Mouse (Mus musculus): ENCODE measurements around the gene Chrdl2. TPM values are rescaled to one million over a fixed set of nuclear protein-coding genes. Genes with fewer than 3 reads are reported as not detected.
A peak's percentile ranks its signal among the peaks of the same experiment; 100 is the strongest.
"Not testable (repeated sequence)": the region's sequence is repeated elsewhere in the genome, so short reads cannot be mapped to it uniquely, and the experiment has no call there.

Chrdl2 gene
- polyA plus RNA-seq (2014; fragmentation: Nextera tagmentation; extraction: Ambion mirVana), result 0.11 TPM in 1 of 2 replicates, not detected in the other

- peak; percentile 91 for DNase-seq (ENCODE audit: low spot score, missing footprints)
- Histone ChIP-seq H3K4me1 (ENCODE audit: control insufficient read depth, insufficient read depth, low read length) (no peaks in the 10 kb centered on the region), H3K27me3 (ENCODE audit: control insufficient read depth, insufficient read depth, low read length) (peaks cover 40% of the 10 kb centered on the region), H3K9me3 (ENCODE audit: control insufficient read depth, low read length) (no peaks in the 10 kb centered on the region), H3K36me3 (ENCODE audit: control insufficient read depth, insufficient read depth, low read length) (no peaks in the 10 kb centered on the region), H3K9ac (ENCODE audit: low read length) (peak within 1 kb of the TSS; percentile 56), H3K27ac (ENCODE audit: low read depth, low read length) (no peak within 1 kb of the TSS), H3K4me2 (peak within 1 kb of the TSS; percentile 87), H3K4me3 (ENCODE audit: low read depth, low read length) (peak within 1 kb of the TSS; percentile 45)
- peak; percentile 81 for ATAC-seq (ENCODE audit: low FRiP score)
- under 1% methylated on average over 31 of the region's 44 CpGs for WGBS
Observed at GRCm38 (mm10) chr7:100005790-100006189, at the start of gene Chrdl2. Gene Chrdl2 (plus strand): TSS chr7:100006172.

- ATAC-seq (ENCODE audit: low FRiP score), result no peak
- DNase-seq (ENCODE audit: low spot score, missing footprints), result peak; percentile 37
- 88% methylated on average over 12 of the region's 12 CpGs for WGBS
- Histone ChIP-seq H3K27ac (ENCODE audit: low read depth, low read length) (no peak overlapping the region), H3K9me3 (ENCODE audit: control insufficient read depth, low read length) (no peaks in the 10 kb centered on the region), H3K4me3 (ENCODE audit: low read depth, low read length) (no peak overlapping the region), H3K4me2 (no peak overlapping the region), H3K27me3 (ENCODE audit: control insufficient read depth, insufficient read depth, low read length) (no peaks in the 10 kb centered on the region), H3K36me3 (ENCODE audit: control insufficient read depth, insufficient read depth, low read length) (no peaks in the 10 kb centered on the region), H3K9ac (ENCODE audit: low read length) (no peak overlapping the region), H3K4me1 (ENCODE audit: control insufficient read depth, insufficient read depth, low read length) (no peaks in the 10 kb centered on the region)
Observed at GRCm38 (mm10) chr7:99957226-99957965, 48.6 kb upstream of the Chrdl2 start.

- H3K9ac ChIP-seq (ENCODE audit: low read length); H3K27ac ChIP-seq (ENCODE audit: low read depth, low read length); H3K9me3 ChIP-seq (ENCODE audit: control insufficient read depth, low read length); H3K4me1 ChIP-seq (ENCODE audit: control insufficient read depth, insufficient read depth, low read length); ATAC-seq (ENCODE audit: low FRiP score); H3K36me3 ChIP-seq (ENCODE audit: control insufficient read depth, insufficient read depth, low read length); H3K4me2 ChIP-seq; DNase-seq (ENCODE audit: low spot score, missing footprints); H3K27me3 ChIP-seq (ENCODE audit: control insufficient read depth, insufficient read depth, low read length); H3K4me3 ChIP-seq (ENCODE audit: low read depth, low read length): not testable (repeated sequence)
- 81% methylated on average over 2 of the region's 2 CpGs for WGBS
Observed at GRCm38 (mm10) chr7:99960571-99960970, 45.4 kb upstream of the Chrdl2 start.

GRCm38 (mm10) chr7:99961518-99961917, 44.5 kb upstream of the Chrdl2 start:
- Histone ChIP-seq H3K36me3 (ENCODE audit: control insufficient read depth, insufficient read depth, low read length) (no peaks in the 10 kb centered on the region), H3K9ac (ENCODE audit: low read length) (no peak overlapping the region), H3K27me3 (ENCODE audit: control insufficient read depth, insufficient read depth, low read length) (no peaks in the 10 kb centered on the region), H3K27ac (ENCODE audit: low read depth, low read length) (no peak overlapping the region), H3K4me2 (no peak overlapping the region), H3K4me1 (ENCODE audit: control insufficient read depth, insufficient read depth, low read length) (peaks cover 14% of the 10 kb centered on the region), H3K9me3 (ENCODE audit: control insufficient read depth, low read length) (no peaks in the 10 kb centered on the region), H3K4me3 (ENCODE audit: low read depth, low read length) (no peak overlapping the region)
- no peak for ATAC-seq (ENCODE audit: low FRiP score)
- DNase-seq (ENCODE audit: low spot score, missing footprints), result no peak
- 95% methylated on average over 2 of the region's 2 CpGs for whole genome bisulfite sequencing

- 82% methylated on average over 8 of the region's 8 CpGs for WGBS
- no peaks in the 10 kb centered on the region for H3K27me3 ChIP-seq (ENCODE audit: control insufficient read depth, insufficient read depth, low read length)
- H3K27ac ChIP-seq (ENCODE audit: low read depth, low read length), result no peak overlapping the region
- no peak overlapping the region for H3K4me2 ChIP-seq
- H3K36me3 ChIP-seq (ENCODE audit: control insufficient read depth, insufficient read depth, low read length), result no peaks in the 10 kb centered on the region
- H3K9ac ChIP-seq (ENCODE audit: low read length), result no peak overlapping the region
- H3K4me1 ChIP-seq (ENCODE audit: control insufficient read depth, insufficient read depth, low read length), result peaks cover 17% of the 10 kb centered on the region
- peak; percentile 66 for DNase-seq (ENCODE audit: low spot score, missing footprints)
- H3K9me3 ChIP-seq (ENCODE audit: control insufficient read depth, low read length), result no peaks in the 10 kb centered on the region
- H3K4me3 ChIP-seq (ENCODE audit: low read depth, low read length), result no peak overlapping the region
- ATAC-seq (ENCODE audit: low FRiP score), result no peak
Observed at GRCm38 (mm10) chr7:99962536-99963236, 43.3 kb upstream of the Chrdl2 start.

GRCm38 (mm10) chr7:99963237-99963860, 42.6 kb upstream of the Chrdl2 start:
- H3K4me2 ChIP-seq, result no peak overlapping the region
- peaks cover 17% of the 10 kb centered on the region for H3K4me1 ChIP-seq (ENCODE audit: control insufficient read depth, insufficient read depth, low read length)
- WGBS, result 82% methylated on average over 3 of the region's 3 CpGs
- no peak overlapping the region for H3K9ac ChIP-seq (ENCODE audit: low read length)
- H3K27ac ChIP-seq (ENCODE audit: low read depth, low read length), result no peak overlapping the region
- ATAC-seq (ENCODE audit: low FRiP score) (no peak), DNase-seq (ENCODE audit: low spot score, missing footprints) (peak; percentile 49)
- no peaks in the 10 kb centered on the region for H3K9me3 ChIP-seq (ENCODE audit: control insufficient read depth, low read length)
- H3K27me3 ChIP-seq (ENCODE audit: control insufficient read depth, insufficient read depth, low read length), result no peaks in the 10 kb centered on the region
- H3K4me3 ChIP-seq (ENCODE audit: low read depth, low read length), result no peak overlapping the region
- H3K36me3 ChIP-seq (ENCODE audit: control insufficient read depth, insufficient read depth, low read length), result no peaks in the 10 kb centered on the region

- WGBS, result 34% methylated on average over 9 of the region's 9 CpGs
- DNase-seq (ENCODE audit: low spot score, missing footprints) (peak; percentile 88), ATAC-seq (ENCODE audit: low FRiP score) (0 out of 2 replicates have a peak, but pooled peaks have one; percentile 40)
- Histone ChIP-seq H3K4me3 (ENCODE audit: low read depth, low read length) (no peak overlapping the region), H3K9me3 (ENCODE audit: control insufficient read depth, low read length) (no peaks in the 10 kb centered on the region), H3K9ac (ENCODE audit: low read length) (peak overlapping the region; percentile 33; the same call in 1 of the 2 replicates), H3K4me1 (ENCODE audit: control insufficient read depth, insufficient read depth, low read length) (peaks cover 25% of the 10 kb centered on the region), H3K27ac (ENCODE audit: low read depth, low read length) (peak overlapping the region; percentile 30), H3K4me2 (0 out of 2 replicates have a peak overlapping the region, but pooled peaks have one; percentile 13), H3K36me3 (ENCODE audit: control insufficient read depth, insufficient read depth, low read length) (no peaks in the 10 kb centered on the region), H3K27me3 (ENCODE audit: control insufficient read depth, insufficient read depth, low read length) (no peaks in the 10 kb centered on the region)
Observed at GRCm38 (mm10) chr7:99965020-99965841, 40.7 kb upstream of the Chrdl2 start.

GRCm38 (mm10) chr7:99966011-99966721, 39.8 kb upstream of the Chrdl2 start:
- Histone ChIP-seq H3K4me3 (ENCODE audit: low read depth, low read length) (no peak overlapping the region), H3K9me3 (ENCODE audit: control insufficient read depth, low read length) (no peaks in the 10 kb centered on the region), H3K36me3 (ENCODE audit: control insufficient read depth, insufficient read depth, low read length) (no peaks in the 10 kb centered on the region), H3K4me1 (ENCODE audit: control insufficient read depth, insufficient read depth, low read length) (peaks cover 25% of the 10 kb centered on the region), H3K4me2 (no peak overlapping the region), H3K27ac (ENCODE audit: low read depth, low read length) (no peak overlapping the region), H3K9ac (ENCODE audit: low read length) (no peak overlapping the region), H3K27me3 (ENCODE audit: control insufficient read depth, insufficient read depth, low read length) (no peaks in the 10 kb centered on the region)
- whole genome bisulfite sequencing, result 39% methylated on average over 9 of the region's 9 CpGs
- peak; percentile 81 for DNase-seq (ENCODE audit: low spot score, missing footprints)
- ATAC-seq (ENCODE audit: low FRiP score), result no peak

Measured in midbrain, embryonic 11.5 days (tissue).